Mouse (Mus musculus) forebrain, embryonic 10.5 days (tissue): ENCODE measurements around the gene Gdpd3. TPM values are rescaled to one million over a fixed set of nuclear protein-coding genes. Genes with fewer than 3 reads are reported as not detected.
"Not testable (repeated sequence)": the region's sequence is repeated elsewhere in the genome, so short reads cannot be mapped to it uniquely, and the experiment has no call there.

Source experiments
- DNase-seq: peaks from one replicate; pipeline ENCODE4 v3.0.0-alpha.2; 2017; ENCODE audit warnings: low spot score; ENCODE audit errors: extremely low spot score
- H3K27ac ChIP-seq: fragments of 300-500 bp; sonication (generic); 2 replicates; pipeline ENCODE4 v1.5.1; 2016; ENCODE audit warnings: mild to moderate bottlenecking
- H3K27me3 ChIP-seq: fragments of 300-500 bp; sonication (generic); 2 replicates; pipeline ENCODE4 v1.6.1; 2016; ENCODE audit warnings: mild to moderate bottlenecking; ENCODE audit not compliant: poor library complexity, severe bottlenecking
- H3K36me3 ChIP-seq: fragments of 300-500 bp; sonication (generic); replicated peaks from 2 replicates; pipeline ENCODE4 v1.6.1; 2016; ENCODE audit warnings: mild to moderate bottlenecking, moderate library complexity
- H3K4me1 ChIP-seq: fragments of 300-500 bp; sonication (generic); 2 replicates; pipeline ENCODE4 v1.6.1; 2016
- H3K4me3 ChIP-seq: fragments of 300-500 bp; sonication (generic); 2 replicates; pipeline ENCODE4 v1.5.1; 2016; ENCODE audit warnings: mild to moderate bottlenecking, moderate library complexity
- H3K9me3 ChIP-seq: fragments of 300-500 bp; sonication (generic); 2 replicates; pipeline ENCODE4 v1.6.1; 2016; ENCODE audit warnings: mild to moderate bottlenecking, moderate library complexity
- WGBS: fragments of 180-500 bp; shearing (Covaris S2); methylation state at CpG from one replicate; pipeline ENCODE4 v1.1.7; 2016; 5-methylcytosine and 5-hydroxymethylcytosine counted together
- polyA plus RNA-seq: library from polyadenylated mRNA; unstranded; fragments of >200 nt; fragmentation: Nextera tagmentation; extraction: Ambion mirVana; gene quantifications from 2 replicates; pipeline ENCODE4 v1.2.1, GENCODE M21; 2016

Gdpd3 gene
- 0.77 and 0.98 TPM in 2 replicates for polyA plus RNA-seq

DNA sequence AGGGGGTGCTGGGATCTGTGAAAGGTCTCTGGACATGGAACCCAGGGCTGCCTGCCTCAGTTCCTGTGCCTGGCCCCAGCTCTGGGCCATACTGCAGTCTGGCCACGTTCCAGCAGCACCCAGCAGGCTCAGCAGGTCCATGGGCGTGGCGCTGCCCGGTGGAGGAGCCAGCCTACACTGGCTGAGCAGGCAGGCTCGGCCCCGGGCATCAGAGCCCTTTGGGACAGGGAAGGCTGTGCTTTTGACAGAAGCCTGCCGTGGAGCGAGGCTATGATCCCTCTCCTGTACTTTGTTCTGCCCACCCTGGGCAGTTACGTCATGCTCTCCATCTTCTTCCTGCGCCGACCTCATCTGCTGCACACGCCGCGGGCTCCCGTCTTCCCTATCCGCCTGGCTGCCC lies at the start of gene Gdpd3:
Gdpd3 (plus strand) TSS at position 134 of the 400 bp plus-strand sequence.
- peaks cover 98% of the 10 kb centered on the region for H3K36me3 ChIP-seq
- H3K4me1 ChIP-seq: peaks cover 19% of the 10 kb centered on the region
- WGBS: 95% methylated on average over 16 of the region's 16 CpGs
- H3K9me3 ChIP-seq: no peaks in the 10 kb centered on the region
- no peak within 1 kb of the TSS for H3K4me3 ChIP-seq
- DNase-seq: no peak
- H3K27ac ChIP-seq: no peak within 1 kb of the TSS
- no peaks in the 10 kb centered on the region for H3K27me3 ChIP-seq

DNA sequence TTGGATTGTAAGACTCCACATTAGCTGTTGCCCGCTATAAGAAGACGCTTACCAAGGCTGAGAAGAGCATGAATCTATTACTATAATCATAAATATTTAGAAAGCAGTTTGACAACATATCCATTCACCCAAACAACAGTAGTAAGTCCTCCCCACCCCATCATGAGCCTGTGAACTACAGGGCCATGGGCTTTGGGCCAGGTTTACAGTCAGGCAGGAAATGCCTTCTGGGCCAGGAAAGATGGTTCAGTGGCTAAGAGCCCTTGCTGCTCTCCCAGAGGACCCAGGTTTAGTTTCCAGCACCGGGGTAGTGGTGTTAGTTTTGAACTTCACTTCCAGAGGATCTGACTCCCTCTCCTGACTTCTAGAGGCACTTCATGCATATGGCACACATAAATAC lies 48.6 kb upstream of the Gdpd3 start:
- no peak for DNase-seq
- H3K9me3 ChIP-seq: no peaks in the 10 kb centered on the region
- WGBS: 94% methylated on average over 3 of the region's 3 CpGs

DNA sequence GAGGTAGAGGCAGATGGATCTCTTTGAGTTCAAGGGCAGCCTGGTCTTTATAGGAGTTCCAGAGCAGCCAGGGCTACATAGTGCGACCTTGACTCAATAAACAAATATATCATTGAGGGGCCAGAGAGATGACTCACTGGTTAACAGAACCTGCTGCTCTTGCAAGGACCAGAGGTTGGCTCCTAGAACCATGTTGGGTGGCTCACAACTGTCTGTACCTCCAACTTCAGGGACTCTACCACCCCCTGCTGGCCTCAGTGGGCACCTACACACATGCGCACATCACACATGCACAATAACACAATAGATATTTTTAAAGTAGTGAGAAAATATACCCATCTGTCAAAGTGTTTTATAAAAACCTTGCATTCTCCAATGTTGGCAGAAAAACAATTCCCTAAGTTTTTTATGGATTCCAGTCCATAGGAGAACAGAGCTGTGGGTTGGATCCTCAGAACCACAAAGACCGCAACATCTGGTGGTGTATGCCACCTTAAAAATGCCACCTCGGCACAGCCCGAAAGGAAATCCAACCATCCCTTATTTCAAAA lies 47.3 kb upstream of the Gdpd3 start:
- H3K27ac ChIP-seq: no peak overlapping the region
- no peaks in the 10 kb centered on the region for H3K27me3 ChIP-seq
- H3K4me1 ChIP-seq: no peaks in the 10 kb centered on the region
- DNase-seq: no peak
- H3K36me3 ChIP-seq: no peaks in the 10 kb centered on the region
- no peak overlapping the region for H3K4me3 ChIP-seq
- WGBS: 95% methylated on average over 5 of the region's 5 CpGs
- peaks cover 2% of the 10 kb centered on the region; the same call in 1 of the 2 replicates for H3K9me3 ChIP-seq

More for the DNA sequence above, 48.6 kb upstream of the Gdpd3 start:
- no peak overlapping the region for H3K4me3 ChIP-seq
- no peaks in the 10 kb centered on the region for H3K27me3 ChIP-seq
- no peaks in the 10 kb centered on the region for H3K36me3 ChIP-seq
- H3K27ac ChIP-seq: no peak overlapping the region
- no peaks in the 10 kb centered on the region for H3K4me1 ChIP-seq

DNA sequence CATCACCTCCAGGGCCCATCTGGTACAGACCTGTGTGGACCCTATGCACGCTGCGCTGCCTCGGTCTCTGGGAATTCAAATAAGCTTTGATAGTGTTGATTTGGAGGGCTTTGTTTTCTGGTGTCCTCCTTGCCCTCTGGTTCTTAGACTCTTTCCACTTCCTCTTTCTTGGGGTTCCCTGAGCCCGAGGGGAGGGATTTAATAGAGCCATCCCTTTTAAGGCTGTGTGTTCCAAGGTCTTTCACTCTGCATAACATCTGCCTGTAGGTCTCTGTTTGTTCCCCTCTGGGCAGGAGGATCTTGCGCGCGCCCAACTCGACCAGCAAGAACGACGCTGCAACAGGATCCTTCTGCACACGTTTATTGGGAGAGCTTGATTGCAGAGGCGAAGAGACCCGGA lies 44.5 kb upstream of the Gdpd3 start:
- H3K27me3 ChIP-seq: no peaks in the 10 kb centered on the region
- H3K4me3 ChIP-seq: no peak overlapping the region
- WGBS: 94% methylated on average over 13 of the region's 13 CpGs
- H3K27ac ChIP-seq: no peak overlapping the region
- peaks cover 4% of the 10 kb centered on the region; the same call in 1 of the 2 replicates for H3K9me3 ChIP-seq
- no peak for DNase-seq
- no peaks in the 10 kb centered on the region for H3K4me1 ChIP-seq
- H3K36me3 ChIP-seq: no peaks in the 10 kb centered on the region

DNA sequence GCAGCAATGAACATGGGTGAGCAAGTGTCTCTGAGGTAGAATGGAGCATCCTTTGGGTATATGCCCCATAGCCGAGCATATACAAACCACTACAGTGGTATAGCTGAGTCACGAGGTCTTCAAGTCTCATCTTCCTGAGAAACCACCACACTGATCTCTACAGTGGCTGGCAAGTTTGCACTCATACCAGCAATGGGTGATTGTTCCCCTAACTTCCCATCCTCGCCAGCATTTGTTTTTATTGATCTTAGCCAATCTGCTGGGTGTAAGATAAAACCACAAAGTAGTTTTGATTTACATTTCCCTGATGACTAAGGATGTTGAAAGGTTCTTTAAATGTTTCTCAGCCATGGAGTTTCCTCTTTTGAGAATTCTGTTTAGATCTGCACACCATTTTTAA lies 41.1 kb upstream of the Gdpd3 start:
- H3K4me1 ChIP-seq: no peaks in the 10 kb centered on the region
- no peaks in the 10 kb centered on the region for H3K27me3 ChIP-seq
- H3K4me3 ChIP-seq: no peak overlapping the region
- no peak overlapping the region for H3K27ac ChIP-seq
- no peak for DNase-seq
- WGBS: 78% methylated on average over 3 of the region's 3 CpGs
- peaks cover 4% of the 10 kb centered on the region; the same call in 1 of the 2 replicates for H3K9me3 ChIP-seq
- H3K36me3 ChIP-seq: no peaks in the 10 kb centered on the region

DNA sequence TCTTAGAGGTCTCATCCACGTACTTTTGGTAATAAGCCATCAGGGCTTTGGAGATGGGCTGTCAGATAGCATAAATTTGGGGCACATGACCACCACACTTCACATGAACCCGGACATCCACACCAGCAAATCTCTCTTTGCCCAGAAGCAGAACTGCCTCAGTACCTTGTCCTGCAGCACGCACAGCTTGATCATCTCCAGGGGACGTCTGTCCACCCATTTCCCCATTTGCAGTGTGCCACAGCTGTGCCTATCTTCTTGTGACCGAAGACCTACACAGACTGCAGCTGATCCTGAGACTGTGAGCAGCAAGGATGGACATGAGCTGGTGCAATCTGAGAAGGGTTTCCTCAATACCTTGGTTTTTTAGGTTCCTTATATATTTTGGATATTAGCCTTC lies 40.5 kb upstream of the Gdpd3 start:
- no peaks in the 10 kb centered on the region for H3K27me3 ChIP-seq
- no peak overlapping the region for H3K27ac ChIP-seq
- no peaks in the 10 kb centered on the region for H3K36me3 ChIP-seq
- H3K4me3 ChIP-seq: no peak overlapping the region
- WGBS: 88% methylated on average over 5 of the region's 5 CpGs
- no peak for DNase-seq
- peaks cover 4% of the 10 kb centered on the region; the same call in 1 of the 2 replicates for H3K9me3 ChIP-seq
- H3K4me1 ChIP-seq: no peaks in the 10 kb centered on the region

DNA sequence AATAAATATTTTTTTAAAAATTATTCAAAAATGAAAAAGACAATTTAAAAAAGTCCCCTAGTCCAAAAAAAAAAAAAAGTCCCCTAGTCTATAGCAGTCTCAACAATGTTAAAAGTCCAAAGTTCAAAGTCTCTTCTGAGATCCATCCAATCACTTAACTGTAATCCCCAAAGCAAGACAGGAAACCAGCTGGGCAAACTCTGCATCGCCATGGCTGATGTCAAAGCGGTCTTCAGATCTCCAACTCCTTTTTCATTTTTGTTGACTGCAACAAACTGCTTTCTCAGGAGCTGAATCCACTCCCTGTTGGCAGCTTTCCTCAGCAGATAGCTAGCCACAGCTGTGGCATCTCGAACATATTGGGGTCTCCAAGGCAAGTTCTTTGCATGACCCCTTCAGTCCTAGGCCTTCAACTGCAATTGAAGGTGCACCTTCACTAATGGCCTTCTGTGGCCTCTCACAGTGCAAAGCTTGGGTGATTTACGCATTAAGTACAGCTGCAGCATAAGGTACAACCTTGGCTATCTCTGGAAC lies 35.8 kb upstream of the Gdpd3 start:
- H3K27ac ChIP-seq, H3K4me3 ChIP-seq, H3K27me3 ChIP-seq, H3K36me3 ChIP-seq, H3K9me3 ChIP-seq, DNase-seq, H3K4me1 ChIP-seq: not testable (repeated sequence)
- 87% methylated on average over 4 of the region's 4 CpGs for WGBS

DNA sequence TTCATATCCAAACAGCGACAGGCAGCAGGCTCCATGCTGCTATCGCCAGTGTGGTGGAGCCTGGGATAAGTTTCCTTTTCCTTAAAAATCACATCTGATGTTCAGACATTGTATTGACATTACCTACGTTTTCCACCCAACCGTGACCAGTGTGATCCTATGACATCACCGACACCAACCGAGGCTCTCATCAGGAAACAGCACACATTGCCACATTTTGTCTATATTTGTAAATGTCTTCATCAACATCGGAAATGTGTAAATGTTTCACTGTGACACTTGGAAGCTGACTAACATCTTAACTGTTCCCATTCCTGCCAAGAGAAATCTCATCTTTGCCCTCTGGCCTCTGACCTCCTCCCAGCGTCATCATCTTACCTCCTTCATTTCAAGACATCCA lies 30.0 kb upstream of the Gdpd3 start:
- H3K9me3 ChIP-seq: no peaks in the 10 kb centered on the region
- H3K4me1 ChIP-seq: no peaks in the 10 kb centered on the region
- no peak for DNase-seq
- H3K27me3 ChIP-seq: no peaks in the 10 kb centered on the region
- no peak overlapping the region for H3K27ac ChIP-seq
- no peaks in the 10 kb centered on the region for H3K36me3 ChIP-seq
- 84% methylated on average over 8 of the region's 8 CpGs for WGBS
- no peak overlapping the region for H3K4me3 ChIP-seq

DNA sequence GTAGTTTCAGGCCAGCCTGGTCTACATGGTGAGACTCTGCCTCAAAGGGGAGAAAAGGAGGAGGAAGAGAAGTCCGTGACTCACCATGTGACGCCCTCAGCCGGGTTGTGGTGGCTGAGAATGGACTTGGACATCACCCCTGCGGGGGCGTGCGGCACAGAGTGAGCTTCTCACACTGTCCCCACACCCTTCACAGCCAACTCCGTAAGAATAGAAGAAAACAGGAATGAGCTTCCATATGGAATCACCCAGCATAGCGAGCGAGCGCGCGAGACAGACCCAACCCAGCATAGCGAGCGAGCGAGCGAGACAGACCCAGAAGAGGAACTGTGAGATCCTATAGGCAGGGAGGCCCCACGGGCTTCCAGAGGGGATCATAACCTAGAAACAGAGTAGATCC lies 26.6 kb upstream of the Gdpd3 start:
- Histone ChIP-seq H3K27me3 (no peaks in the 10 kb centered on the region), H3K27ac (no peak overlapping the region), H3K36me3 (no peaks in the 10 kb centered on the region), H3K4me1 (no peaks in the 10 kb centered on the region), H3K9me3 (no peaks in the 10 kb centered on the region), H3K4me3 (no peak overlapping the region)
- DNase-seq: no peak
- 91% methylated on average over 17 of the region's 17 CpGs for WGBS

DNA sequence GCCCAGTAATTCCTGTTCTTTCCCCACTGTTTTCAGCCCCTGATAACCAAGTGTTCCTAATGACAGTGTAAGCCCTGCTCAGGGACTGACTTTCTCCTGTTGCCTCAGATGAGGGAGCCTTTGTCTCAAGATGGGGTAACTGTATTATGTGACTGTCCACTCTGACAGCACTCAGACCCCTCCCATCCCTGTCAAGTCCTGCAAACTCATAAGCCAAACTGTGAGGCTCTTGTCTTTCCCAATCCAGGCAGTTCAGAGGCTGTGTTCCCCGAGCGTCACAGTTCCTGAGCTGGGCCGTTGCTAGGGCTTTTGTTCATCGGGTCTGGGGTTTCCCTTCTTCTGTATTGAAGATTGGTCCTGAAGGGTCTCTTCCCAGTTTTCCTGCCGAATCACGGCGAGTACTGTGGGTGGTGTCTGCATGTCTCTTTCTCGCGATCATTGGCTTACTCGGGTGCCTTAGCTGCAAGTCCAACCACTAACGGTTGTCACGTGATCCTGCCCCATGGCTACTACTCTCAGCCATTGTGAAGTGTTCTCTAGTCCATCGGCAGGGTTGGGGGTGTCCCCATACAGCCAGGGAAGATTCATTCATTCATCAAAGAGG lies 25.9 kb upstream of the Gdpd3 start:
- WGBS: 86% methylated on average over 13 of the region's 13 CpGs
- no peaks in the 10 kb centered on the region for H3K9me3 ChIP-seq
- no peak for DNase-seq
- H3K4me3 ChIP-seq: no peak overlapping the region
- no peaks in the 10 kb centered on the region for H3K36me3 ChIP-seq
- H3K27me3 ChIP-seq: no peaks in the 10 kb centered on the region
- no peaks in the 10 kb centered on the region for H3K4me1 ChIP-seq
- no peak overlapping the region for H3K27ac ChIP-seq

DNA sequence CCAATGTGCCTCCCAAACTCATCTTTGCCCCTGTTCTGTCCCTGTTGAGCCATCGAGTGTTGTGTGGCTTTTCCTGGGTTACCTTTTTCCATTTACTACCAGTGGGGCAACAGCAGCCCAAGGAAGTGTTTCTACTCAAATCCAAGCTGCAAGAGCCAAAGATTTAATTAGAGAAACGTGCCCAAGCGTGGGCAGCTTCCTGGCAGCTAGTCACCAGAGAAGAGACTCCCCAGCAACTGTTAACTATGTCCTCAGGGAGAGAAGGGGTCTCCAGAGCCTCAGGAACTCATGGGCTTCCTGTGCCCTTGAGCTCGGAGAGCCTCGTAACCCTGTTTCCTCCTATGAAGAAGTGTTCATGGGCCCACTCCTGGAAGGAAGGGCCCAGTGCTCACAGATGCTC lies 25.2 kb upstream of the Gdpd3 start:
- Histone ChIP-seq H3K9me3 (no peaks in the 10 kb centered on the region), H3K4me3 (no peak overlapping the region), H3K4me1 (no peaks in the 10 kb centered on the region), H3K36me3 (no peaks in the 10 kb centered on the region), H3K27ac (no peak overlapping the region), H3K27me3 (no peaks in the 10 kb centered on the region)
- DNase-seq: no peak
- 87% methylated on average over 5 of the region's 5 CpGs for WGBS

DNA sequence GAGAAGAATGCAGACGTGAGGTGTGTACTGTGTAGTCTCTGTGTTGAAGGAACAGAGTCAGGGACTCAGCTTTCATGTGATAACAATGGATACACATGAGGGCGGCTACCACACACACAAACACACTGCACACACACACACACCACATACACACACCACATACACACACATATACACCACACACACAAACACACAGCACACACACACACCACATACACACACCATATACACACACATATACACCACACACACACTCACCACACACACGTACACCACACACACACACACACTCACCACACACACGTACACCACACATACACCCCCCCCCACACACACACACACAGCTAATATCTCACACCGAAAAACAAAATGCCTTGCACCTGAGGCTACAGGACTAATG lies 24.7 kb upstream of the Gdpd3 start:
- Histone ChIP-seq H3K4me3 (no peak overlapping the region), H3K4me1 (no peaks in the 10 kb centered on the region), H3K27ac (no peak overlapping the region), H3K36me3 (no peaks in the 10 kb centered on the region), H3K9me3 (no peaks in the 10 kb centered on the region), H3K27me3 (no peaks in the 10 kb centered on the region)
- WGBS: 85% methylated on average over 5 of the region's 5 CpGs
- no peak for DNase-seq

DNA sequence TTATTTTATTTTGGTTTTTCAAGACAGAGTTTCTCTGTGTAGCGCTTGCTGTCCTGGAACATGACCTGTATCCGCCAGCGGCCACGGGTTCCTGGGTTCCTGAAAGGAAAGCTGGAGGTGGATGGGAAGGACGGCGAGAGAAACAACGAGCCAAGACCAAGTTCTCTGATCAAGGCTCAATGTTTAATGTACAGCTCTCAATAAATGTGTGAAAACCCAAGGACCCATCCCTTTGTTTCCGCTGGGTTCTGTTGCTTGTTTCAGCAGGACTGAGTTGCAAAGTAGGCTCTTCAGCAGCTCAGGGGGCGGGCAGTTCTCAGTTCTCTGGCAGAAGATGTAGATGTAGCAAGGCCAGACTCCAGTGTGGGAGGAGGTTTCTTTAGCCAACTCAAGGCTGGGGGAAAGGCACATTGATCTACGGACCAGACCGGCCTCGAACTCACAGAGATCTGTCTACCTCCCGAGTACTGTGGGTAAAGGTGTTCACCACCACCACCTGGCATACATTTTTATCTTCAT lies 24.1 kb upstream of the Gdpd3 start:
- no peaks in the 10 kb centered on the region for H3K27me3 ChIP-seq
- H3K27ac ChIP-seq: no peak overlapping the region
- no peaks in the 10 kb centered on the region for H3K9me3 ChIP-seq
- no peaks in the 10 kb centered on the region for H3K4me1 ChIP-seq
- no peak overlapping the region for H3K4me3 ChIP-seq
- DNase-seq: no peak
- H3K36me3 ChIP-seq: no peaks in the 10 kb centered on the region
- WGBS: 91% methylated on average over 13 of the region's 13 CpGs
